Mouse (Mus musculus) brain, embryonic 18.5 days (tissue): ENCODE results near the gene Tnfrsf13c.

ENCODE experiments used
- DNase-seq: peaks from one replicate; pipeline ENCODE4 v3.0.0-alpha.2; 2012; ENCODE audit warnings: low read depth, low spot score

Tnfrsf13c gene

DNA sequence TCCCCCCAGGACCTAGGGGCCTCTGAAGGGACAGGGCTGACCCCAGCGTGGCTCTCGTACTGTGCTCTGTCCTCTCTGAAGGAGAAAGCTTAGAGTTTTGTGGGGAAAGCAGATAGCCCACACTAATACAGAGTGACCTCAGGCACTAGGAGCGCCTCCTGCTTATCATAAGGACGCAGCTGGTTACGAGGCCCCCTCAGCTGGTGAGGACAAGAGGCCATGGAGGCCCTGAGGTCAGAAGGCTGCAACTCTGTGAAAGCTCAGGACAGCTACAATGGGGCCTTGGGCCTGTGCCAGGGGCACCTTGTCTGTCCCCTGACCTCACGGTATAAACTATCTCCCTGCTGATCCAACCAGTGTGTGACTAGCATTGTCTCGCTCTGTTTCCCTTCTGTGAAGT, 40.0 kb downstream of the Tnfrsf13c start:
- DNase-seq, result no peak

DNA sequence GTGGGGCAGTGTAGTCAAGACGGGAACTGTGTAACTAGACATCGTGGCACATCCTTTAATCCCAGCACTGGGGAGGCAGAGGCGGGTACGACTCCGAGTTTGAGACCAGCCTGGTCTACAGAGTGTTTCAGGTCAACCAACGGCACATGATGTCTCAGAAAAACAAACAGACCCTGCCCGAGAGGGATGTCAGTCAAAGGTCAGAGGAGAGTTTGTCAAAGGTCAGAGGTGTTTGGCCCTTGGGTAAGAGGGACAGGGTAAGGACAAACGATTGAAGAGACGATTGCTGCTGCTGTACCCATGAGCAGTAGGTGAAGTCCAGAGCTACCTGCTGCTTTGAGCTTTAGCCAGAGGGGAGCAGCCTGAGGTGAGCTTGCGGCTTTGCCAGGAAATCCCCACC, 40.6 kb downstream of the Tnfrsf13c start:
- no peak for DNase-seq

DNA sequence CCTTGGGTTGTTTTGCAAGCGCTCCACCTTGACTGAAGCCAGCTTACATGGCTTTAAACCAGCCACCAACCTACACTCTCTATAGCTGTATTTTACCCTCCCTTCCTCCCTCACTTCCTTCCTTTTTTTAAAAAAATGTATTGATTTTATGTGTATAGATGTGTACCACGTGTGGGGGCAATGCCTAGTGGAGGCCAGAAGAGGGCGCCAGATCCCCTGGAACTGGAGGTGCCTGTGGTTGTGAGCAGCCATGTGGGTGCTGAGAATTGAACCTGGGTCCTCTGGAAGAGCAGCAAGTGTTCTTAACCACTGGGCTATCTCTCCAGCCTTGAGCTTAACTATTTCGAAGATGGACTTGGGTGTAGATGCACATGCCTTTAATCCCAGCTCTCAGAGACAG, 41.9 kb downstream of the Tnfrsf13c start:
- DNase-seq, result no peak

DNA sequence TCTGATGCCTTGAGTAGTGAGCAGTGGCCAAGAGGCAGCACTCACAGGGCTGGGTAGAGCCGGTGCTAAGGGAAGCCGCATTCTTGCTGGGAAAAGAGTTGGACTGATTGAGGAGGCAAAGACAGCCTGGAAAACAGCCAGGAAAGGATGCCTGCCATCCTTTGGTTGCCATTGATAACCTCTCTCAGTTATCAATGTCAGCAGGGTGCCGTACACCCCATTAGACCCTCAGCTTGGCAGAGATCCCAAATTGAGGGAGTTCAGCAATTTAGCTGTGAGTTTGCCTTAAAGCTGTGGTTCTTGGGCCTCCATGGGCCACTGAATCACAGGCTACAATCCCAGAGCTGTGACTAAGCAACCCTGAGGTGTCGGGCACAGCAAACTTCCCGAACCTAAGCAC, 43.0 kb downstream of the Tnfrsf13c start:
- DNase-seq, result no peak

DNA sequence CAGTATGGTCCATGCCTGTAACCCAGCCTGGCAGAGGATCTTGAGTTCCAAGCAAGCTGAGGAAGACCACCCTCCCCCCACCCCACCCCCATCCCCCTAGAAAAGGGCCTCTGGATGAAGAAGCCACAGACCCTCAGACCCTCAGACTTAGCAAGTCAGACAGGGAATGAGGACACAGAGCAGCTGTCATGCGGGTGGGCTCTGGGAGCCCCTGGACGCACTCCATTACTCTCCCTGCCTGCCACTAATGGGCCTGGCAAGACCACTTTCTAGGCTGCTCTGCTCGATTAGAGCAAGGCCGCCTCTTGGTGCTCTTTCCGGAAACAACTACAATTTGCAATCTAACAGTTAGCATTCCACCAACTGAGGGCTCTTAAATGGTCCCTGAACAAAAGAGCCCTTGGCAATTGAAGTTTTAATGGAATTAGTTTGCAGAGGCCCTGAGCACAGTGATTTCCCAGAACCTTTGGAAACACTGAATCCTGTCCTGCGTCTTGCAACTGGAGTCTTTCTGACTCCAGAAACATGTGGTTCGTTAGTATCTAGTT, 46.4 kb downstream of the Tnfrsf13c start:
- no peak for DNase-seq

DNA sequence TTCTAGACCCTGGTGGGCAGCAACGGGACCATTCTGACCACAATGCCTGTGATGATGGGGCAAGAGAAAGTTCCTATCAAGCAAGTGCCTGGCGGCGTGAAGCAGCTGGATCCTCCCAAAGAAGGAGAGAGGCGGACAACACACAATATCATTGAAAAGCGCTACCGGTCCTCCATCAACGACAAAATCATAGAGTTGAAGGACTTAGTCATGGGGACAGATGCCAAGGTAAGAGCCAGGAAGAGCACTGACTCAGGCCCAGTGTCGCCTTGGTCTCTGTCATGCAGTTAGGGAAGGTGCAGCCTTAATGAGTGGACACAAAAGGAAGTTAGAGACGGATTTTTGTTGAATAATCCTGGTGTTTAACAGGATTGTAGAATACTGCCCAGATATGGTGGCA, 49.1 kb downstream of the Tnfrsf13c start:
- DNase-seq, result no peak

DNA sequence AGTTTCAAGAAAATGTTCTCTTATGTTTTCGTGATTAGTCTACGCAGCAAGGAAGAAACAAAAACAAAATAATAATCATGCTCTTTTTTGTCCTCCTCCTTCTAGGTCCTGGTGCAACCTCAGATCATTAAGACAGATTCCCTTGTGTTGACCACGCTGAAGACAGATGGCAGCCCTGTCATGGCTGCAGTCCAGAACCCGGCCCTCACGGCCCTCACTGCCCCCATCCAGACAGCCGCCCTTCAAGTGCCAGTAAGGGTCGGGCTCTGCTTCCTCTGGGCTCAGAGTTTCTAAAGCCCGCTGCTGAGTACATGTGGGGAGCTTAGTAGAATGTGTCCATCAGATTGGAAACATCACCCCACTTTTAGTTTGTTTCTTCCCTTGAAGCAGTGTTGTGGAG, 51.5 kb downstream of the Tnfrsf13c start:
- no peak for DNase-seq
